Mouse (Mus musculus): ENCODE results near the gene Uts2r. TPM values are rescaled to one million over a fixed set of nuclear protein-coding genes. Genes with fewer than 3 reads are reported as not detected.
A peak's percentile ranks its signal among the peaks of the same experiment; 100 is the strongest.

The Uts2r gene
- total and polyA plus RNA-seq, 2 experiments = not detected

DNA sequence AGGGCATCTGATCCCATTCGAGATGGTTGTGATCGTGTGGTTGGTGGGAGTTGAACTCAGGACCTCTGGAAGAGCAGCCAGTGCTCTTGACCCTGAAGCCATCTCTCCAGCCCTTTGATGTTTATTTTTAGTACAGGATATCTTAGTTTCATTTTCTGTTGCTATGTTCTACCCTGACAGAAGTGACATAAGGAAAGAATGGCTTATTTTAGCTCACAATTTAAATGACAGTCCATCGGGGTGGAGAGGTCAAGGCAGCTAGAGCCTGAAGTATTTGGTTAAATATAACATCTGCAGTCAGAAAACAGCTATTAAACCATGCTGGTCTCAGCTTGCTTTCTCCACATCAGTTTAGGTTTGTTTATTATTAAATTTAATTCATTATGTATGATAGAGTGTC is 38.9 kb upstream of the Uts2r start:
- TF ChIP-seq POLR2A (IDR thresholded peaks at IDR 0.05; ENCODE audit: extremely low read depth, insufficient read depth, low read length) = no peak
- no peak for TF ChIP-seq CTCF (IDR thresholded peaks at IDR 0.05; ENCODE audit: low read depth, low read length)
- no peak overlapping the region for H3K9ac ChIP-seq (ENCODE audit: low read depth, low read length)
- no peak overlapping the region for H3K4me3 ChIP-seq (ENCODE audit: insufficient read depth, low read depth, low read length)
- no peak overlapping the region for H3K27ac ChIP-seq (replicated peaks; ENCODE audit: insufficient read depth, low read depth, low read length)
- H3K4me1 ChIP-seq (ENCODE audit: control insufficient read depth, insufficient read depth, low read length) = no peaks in the 10 kb centered on the region; the same call in 1 of the 2 replicates
- H3K36me3 ChIP-seq (ENCODE audit: control insufficient read depth, insufficient read depth, low read length) = no peaks in the 10 kb centered on the region
- no peaks in the 10 kb centered on the region for H3K79me2 ChIP-seq (ENCODE audit: control insufficient read depth, insufficient read depth, low read length)
- H3K27me3 ChIP-seq (ENCODE audit: control insufficient read depth, insufficient read depth, low read length) = no peaks in the 10 kb centered on the region
- peak; percentile 17 for DNase-seq (ENCODE audit: extremely low read depth, low read depth, low spot score)
- 72% methylated on average over 3 of the region's 3 CpGs for WGBS

- no peak overlapping the region for H3K27ac ChIP-seq (replicated peaks; ENCODE audit: insufficient read depth, low read depth, low read length)
- H3K79me2 ChIP-seq (ENCODE audit: control insufficient read depth, insufficient read depth, low read length) = no peaks in the 10 kb centered on the region
- H3K36me3 ChIP-seq (ENCODE audit: control insufficient read depth, insufficient read depth, low read length) = no peaks in the 10 kb centered on the region
- no peak overlapping the region for H3K4me3 ChIP-seq (ENCODE audit: insufficient read depth, low read depth, low read length)
- no peaks in the 10 kb centered on the region; the same call in 1 of the 2 replicates for H3K4me1 ChIP-seq (ENCODE audit: control insufficient read depth, insufficient read depth, low read length)
- no peak overlapping the region for H3K9ac ChIP-seq (ENCODE audit: low read depth, low read length)
- 63% methylated on average over 2 of the region's 2 CpGs for WGBS
- DNase-seq (ENCODE audit: extremely low read depth, low read depth, low spot score) = no peak
- TF ChIP-seq CTCF (IDR thresholded peaks at IDR 0.05; ENCODE audit: low read depth, low read length) (no peak), POLR2A (IDR thresholded peaks at IDR 0.05; ENCODE audit: extremely low read depth, insufficient read depth, low read length) (no peak)
- no peaks in the 10 kb centered on the region for H3K27me3 ChIP-seq (ENCODE audit: control insufficient read depth, insufficient read depth, low read length)
Observed at GRCm38 (mm10) chr11:121122024-121122670, 37.9 kb upstream of the Uts2r start.

- 97% methylated on average over 4 of the region's 4 CpGs for WGBS
Observed at GRCm38 (mm10) chr11:121123438-121123837, 36.6 kb upstream of the Uts2r start.

DNA sequence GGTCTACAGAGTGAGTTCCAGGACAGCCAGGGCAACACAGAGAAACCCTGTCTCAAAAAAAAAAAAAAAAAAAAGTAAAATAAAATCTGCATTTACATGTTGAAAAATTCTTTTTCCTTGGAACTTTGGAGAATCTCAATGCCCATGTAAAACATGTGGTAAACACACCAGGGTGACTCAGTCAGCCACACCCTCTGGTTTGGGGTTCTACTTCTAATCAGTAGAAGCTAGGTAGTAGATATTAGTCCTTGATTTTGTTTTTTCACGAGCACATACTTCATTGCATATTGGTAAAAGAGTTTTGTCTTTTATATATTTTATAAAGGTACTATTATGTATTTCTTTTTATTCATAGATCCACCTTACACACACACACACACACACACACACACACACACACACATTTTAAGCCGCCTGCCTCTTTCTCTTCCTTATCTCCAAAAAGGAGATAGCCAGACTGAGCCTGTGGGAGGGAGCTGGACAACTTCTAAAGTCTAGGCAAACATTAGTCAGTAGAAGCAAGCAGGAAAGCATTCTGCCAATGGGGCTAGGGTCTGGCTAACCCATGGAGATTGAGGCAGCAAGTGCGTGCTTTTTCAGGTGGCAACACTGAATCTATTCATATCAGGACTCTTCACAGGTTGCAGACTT is 34.4 kb upstream of the Uts2r start:
- WGBS = 89% methylated on average over 3 of the region's 3 CpGs
- DNase-seq (ENCODE audit: extremely low read depth, low read depth, low spot score) = no peak
- TF ChIP-seq CTCF (IDR thresholded peaks at IDR 0.05; ENCODE audit: low read depth, low read length) (no peak), POLR2A (IDR thresholded peaks at IDR 0.05; ENCODE audit: extremely low read depth, insufficient read depth, low read length) (no peak)
- no peaks in the 10 kb centered on the region for H3K79me2 ChIP-seq (ENCODE audit: control insufficient read depth, insufficient read depth, low read length)
- H3K9ac ChIP-seq (ENCODE audit: low read depth, low read length) = no peak overlapping the region
- no peaks in the 10 kb centered on the region; the same call in 1 of the 2 replicates for H3K4me1 ChIP-seq (ENCODE audit: control insufficient read depth, insufficient read depth, low read length)
- H3K27ac ChIP-seq (replicated peaks; ENCODE audit: insufficient read depth, low read depth, low read length) = no peak overlapping the region
- no peak overlapping the region for H3K4me3 ChIP-seq (ENCODE audit: insufficient read depth, low read depth, low read length)
- H3K27me3 ChIP-seq (ENCODE audit: control insufficient read depth, insufficient read depth, low read length) = no peaks in the 10 kb centered on the region
- no peaks in the 10 kb centered on the region for H3K36me3 ChIP-seq (ENCODE audit: control insufficient read depth, insufficient read depth, low read length)

More at GRCm38 (mm10) chr11:121123438-121123837, 36.6 kb upstream of the Uts2r start:
- H3K9ac ChIP-seq (ENCODE audit: low read depth, low read length) = no peak overlapping the region
- no peaks in the 10 kb centered on the region for H3K36me3 ChIP-seq (ENCODE audit: control insufficient read depth, insufficient read depth, low read length)
- H3K4me3 ChIP-seq (ENCODE audit: insufficient read depth, low read depth, low read length) = no peak overlapping the region
- H3K4me1 ChIP-seq (ENCODE audit: control insufficient read depth, insufficient read depth, low read length) = no peaks in the 10 kb centered on the region; the same call in 1 of the 2 replicates
- TF ChIP-seq POLR2A (IDR thresholded peaks at IDR 0.05; ENCODE audit: extremely low read depth, insufficient read depth, low read length) (no peak), CTCF (IDR thresholded peaks at IDR 0.05; ENCODE audit: low read depth, low read length) (no peak)
- no peaks in the 10 kb centered on the region for H3K79me2 ChIP-seq (ENCODE audit: control insufficient read depth, insufficient read depth, low read length)
- H3K27me3 ChIP-seq (ENCODE audit: control insufficient read depth, insufficient read depth, low read length) = no peaks in the 10 kb centered on the region
- no peak overlapping the region for H3K27ac ChIP-seq (replicated peaks; ENCODE audit: insufficient read depth, low read depth, low read length)
- DNase-seq (ENCODE audit: extremely low read depth, low read depth, low spot score) = no peak

DNA sequence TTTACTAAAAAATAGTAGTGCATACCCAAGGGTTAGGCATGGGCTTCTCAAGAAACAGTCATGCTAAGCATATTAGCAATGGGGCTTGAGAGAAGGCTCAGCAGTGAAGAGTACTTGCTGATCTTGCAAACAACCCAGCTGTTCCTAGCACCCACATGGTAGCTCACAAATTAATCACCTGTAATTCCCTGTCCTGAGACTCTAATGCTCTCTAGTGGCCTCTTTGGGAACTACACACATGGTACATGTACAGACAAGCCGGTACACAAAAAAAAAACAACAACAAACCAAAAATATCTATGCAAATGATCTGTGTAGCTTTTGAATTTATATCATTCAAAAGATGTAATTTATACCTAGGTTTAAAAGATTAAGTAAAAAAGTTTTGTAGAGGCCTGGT is 33.7 kb upstream of the Uts2r start:
- TF ChIP-seq POLR2A (IDR thresholded peaks at IDR 0.05; ENCODE audit: extremely low read depth, insufficient read depth, low read length) (no peak), CTCF (IDR thresholded peaks at IDR 0.05; ENCODE audit: low read depth, low read length) (0 out of 2 replicates have a peak, but pooled peaks have one; percentile 9)
- DNase-seq (ENCODE audit: extremely low read depth, low read depth, low spot score) = peak; percentile 21
- 90% methylated on average over 1 of the region's 1 CpGs for WGBS

GRCm38 (mm10) chr11:121127441-121127840 is 32.6 kb upstream of the Uts2r start:
- Histone ChIP-seq H3K27me3 (ENCODE audit: control insufficient read depth, insufficient read depth, low read length) (no peaks in the 10 kb centered on the region), H3K36me3 (ENCODE audit: control insufficient read depth, insufficient read depth, low read length) (no peaks in the 10 kb centered on the region), H3K4me3 (ENCODE audit: insufficient read depth, low read depth, low read length) (no peak overlapping the region), H3K79me2 (ENCODE audit: control insufficient read depth, insufficient read depth, low read length) (no peaks in the 10 kb centered on the region), H3K27ac (replicated peaks; ENCODE audit: insufficient read depth, low read depth, low read length) (no peak overlapping the region), H3K9ac (ENCODE audit: low read depth, low read length) (no peak overlapping the region), H3K4me1 (ENCODE audit: control insufficient read depth, insufficient read depth, low read length) (no peaks in the 10 kb centered on the region)
- no peak for DNase-seq (ENCODE audit: extremely low read depth, low read depth, low spot score)
- TF ChIP-seq POLR2A (IDR thresholded peaks at IDR 0.05; ENCODE audit: extremely low read depth, insufficient read depth, low read length) (no peak), CTCF (IDR thresholded peaks at IDR 0.05; ENCODE audit: low read depth, low read length) (no peak)
- WGBS = 90% methylated on average over 3 of the region's 3 CpGs

More for the DNA sequence above, 33.7 kb upstream of the Uts2r start:
- Histone ChIP-seq H3K27ac (replicated peaks; ENCODE audit: insufficient read depth, low read depth, low read length) (no peak overlapping the region), H3K79me2 (ENCODE audit: control insufficient read depth, insufficient read depth, low read length) (no peaks in the 10 kb centered on the region), H3K9ac (ENCODE audit: low read depth, low read length) (no peak overlapping the region), H3K27me3 (ENCODE audit: control insufficient read depth, insufficient read depth, low read length) (no peaks in the 10 kb centered on the region), H3K36me3 (ENCODE audit: control insufficient read depth, insufficient read depth, low read length) (no peaks in the 10 kb centered on the region), H3K4me1 (ENCODE audit: control insufficient read depth, insufficient read depth, low read length) (no peaks in the 10 kb centered on the region), H3K4me3 (ENCODE audit: insufficient read depth, low read depth, low read length) (no peak overlapping the region)
